Mouse (Mus musculus) activated CD4-positive, CD25-positive, alpha-beta regulatory T cell, adult 4 months (primary cell): Measurements from ENCODE around the gene Hist4h4. TPM values are rescaled to one million over a fixed set of nuclear protein-coding genes. Genes with fewer than 3 reads are reported as not detected.
"Not testable (repeated sequence)": the region's sequence is repeated elsewhere in the genome, so short reads cannot be mapped to it uniquely, and the experiment has no call there.

ENCODE experiments used
- ATAC-seq: one replicate; pipeline ENCODE4 v1.8.0; 2017
- polyA plus RNA-seq, 2 experiments: library from polyadenylated mRNA; unstranded; fragments of 100-300 nt; shearing (Covaris generic); gene quantifications; one replicate each; pipeline ENCODE4 v1.2.1; 2017

Hist4h4 gene
- polyA plus RNA-seq, 2 experiments from 2014 or later = 0.96 to 1.2 TPM

- no peak for ATAC-seq
These were observed 8.9 kb upstream of the Hist4h4 start for GRCm38 (mm10) chr6:136813117-136813516.

- ATAC-seq = no peak
These were observed 7.0 kb upstream of the Hist4h4 start for GRCm38 (mm10) chr6:136811196-136811595.

GRCm38 (mm10) chr6:136809673-136810072 is 5.5 kb upstream of the Hist4h4 start:
- no peak for ATAC-seq

GRCm38 (mm10) chr6:136809077-136809476 is 4.9 kb upstream of the Hist4h4 start:
- peak; percentile 42 for ATAC-seq

GRCm38 (mm10) chr6:136808631-136809046 is 4.4 kb upstream of the Hist4h4 start:
- ATAC-seq = peak; percentile 10

GRCm38 (mm10) chr6:136808014-136808417 is 3.8 kb upstream of the Hist4h4 start, which contains the start of gene H2afj:
H2afj (plus strand) TSS chr6:136808244.
- ATAC-seq = peak; percentile 67

- no peak for ATAC-seq
These were observed 3.3 kb upstream of the Hist4h4 start for GRCm38 (mm10) chr6:136807395-136808013.

GRCm38 (mm10) chr6:136806819-136807218 is 2.6 kb upstream of the Hist4h4 start:
- no peak for ATAC-seq

GRCm38 (mm10) chr6:136805409-136805775 is 1.2 kb upstream of the Hist4h4 start:
- no peak for ATAC-seq

GRCm38 (mm10) chr6:136804705-136805408 is 642 bp upstream of the Hist4h4 start:
- ATAC-seq = no peak

GRCm38 (mm10) chr6:136803093-136803738 is 999 bp downstream of the Hist4h4 start:
- peak; percentile 0 for ATAC-seq

- ATAC-seq = no peak
These were observed 2.9 kb downstream of the Hist4h4 start for GRCm38 (mm10) chr6:136801274-136801673.

- ATAC-seq = no peak
These were observed 3.5 kb downstream of the Hist4h4 start for GRCm38 (mm10) chr6:136800710-136801109.

- not testable (repeated sequence) for ATAC-seq
These were observed 6.1 kb downstream of the Hist4h4 start for GRCm38 (mm10) chr6:136797874-136798693.

- no peak for ATAC-seq
These were observed 8.4 kb downstream of the Hist4h4 start for GRCm38 (mm10) chr6:136795850-136796249.

GRCm38 (mm10) chr6:136795110-136795509 is 9.1 kb downstream of the Hist4h4 start:
- no peak for ATAC-seq

GRCm38 (mm10) chr6:136793831-136794525 is 10.2 kb downstream of the Hist4h4 start:
- ATAC-seq = no peak

- no peak for ATAC-seq
These were observed 11.1 kb downstream of the Hist4h4 start for GRCm38 (mm10) chr6:136792884-136793758.

- ATAC-seq = no peak
These were observed 14.7 kb downstream of the Hist4h4 start for GRCm38 (mm10) chr6:136789391-136789971.

GRCm38 (mm10) chr6:136782761-136783160 is 21.5 kb downstream of the Hist4h4 start:
- no peak for ATAC-seq

- ATAC-seq = no peak
These were observed 22.1 kb downstream of the Hist4h4 start for GRCm38 (mm10) chr6:136782146-136782545.
